Mouse (Mus musculus) cerebellum, adult 2 months (tissue): ENCODE results near the gene Plxdc1. TPM values are rescaled to one million over a fixed set of nuclear protein-coding genes. Genes with fewer than 3 reads are reported as not detected.

ENCODE experiments used
- DNase-seq, 2 experiments: peaks; one replicate each; pipeline ENCODE4 v3.0.0; 2021
- H3K27ac ChIP-seq: fragments of 200-500 bp; 2 replicates; pipeline ENCODE4 v1.5.1; 2012; ENCODE audit warnings: low read length, control low read depth, inconsistent platforms; ENCODE audit not compliant: insufficient read depth
- H3K27me3 ChIP-seq: fragments of 200-500 bp; 2 replicates; pipeline ENCODE4 v1.6.1; 2012; ENCODE audit warnings: inconsistent platforms, mild to moderate bottlenecking, low read length, moderate library complexity; ENCODE audit not compliant: control insufficient read depth, insufficient read depth
- H3K4me1 ChIP-seq: fragments of 200-500 bp; 2 replicates; pipeline ENCODE4 v1.6.1; 2011; ENCODE audit warnings: low read length; ENCODE audit not compliant: control insufficient read depth, insufficient read depth
- H3K4me3 ChIP-seq: fragments of 200-500 bp; replicated peaks from 2 replicates; pipeline ENCODE3; 2011; ENCODE audit warnings: mild to moderate bottlenecking, low read depth, low read length, control low read depth; ENCODE audit not compliant: insufficient read depth
- CTCF ChIP-seq: fragments of 200-500 bp; IDR thresholded peaks from 2 replicates; pipeline ENCODE4 v1.5.1; 2011; ENCODE audit warnings: low read depth, mild to moderate bottlenecking, control low read depth, low read length, moderate library complexity, borderline replicate concordance; ENCODE audit not compliant: insufficient read depth
- POLR2A ChIP-seq: fragments of 200-500 bp; IDR thresholded peaks from 2 replicates; pipeline ENCODE4 v1.6.1; 2011; ENCODE audit warnings: low read length, control low read depth, borderline replicate concordance; ENCODE audit not compliant: insufficient read depth
- WGBS: fragments of 180-500 bp; shearing (Covaris S2); methylation state at CpG from one replicate; pipeline ENCODE4 v1.1.7; 2018; 5-methylcytosine and 5-hydroxymethylcytosine counted together
- polyA plus RNA-seq: library from polyadenylated mRNA; depleted of rRNA; stranded (reverse); fragments of >200 nt; gene quantifications from 2 replicates; pipeline ENCODE4 v1.2.3, GENCODE M21; 2012

Plxdc1 gene
- polyA plus RNA-seq, 1 experiment: 46.2 TPM

DNA sequence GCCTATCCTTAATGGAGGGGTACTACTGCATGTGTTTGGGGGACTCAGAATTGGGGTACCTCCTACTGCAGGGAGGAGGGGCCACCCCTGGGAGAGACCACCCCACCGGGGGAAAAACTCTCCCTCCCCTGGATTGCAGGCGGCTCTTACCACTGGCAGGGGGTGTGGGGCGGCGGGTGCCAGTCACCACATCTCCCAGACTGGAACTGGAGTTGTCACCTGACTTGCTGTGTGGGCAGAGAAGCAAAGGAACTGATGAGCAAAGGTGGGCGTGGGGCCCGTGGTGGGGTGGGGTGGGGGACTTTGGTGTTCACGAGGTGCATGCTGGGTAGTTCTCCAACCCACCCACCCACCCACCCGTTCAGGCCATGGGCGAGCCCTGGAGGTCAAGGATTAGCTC is 25.5 kb upstream of the Plxdc1 start:
- Histone ChIP-seq H3K4me1 (no peaks in the 10 kb centered on the region), H3K27me3 (no peaks in the 10 kb centered on the region), H3K27ac (no peak overlapping the region), H3K4me3 (no peak overlapping the region)
- no peak for DNase-seq
- TF ChIP-seq POLR2A (no peak), CTCF (no peak)
- 68% methylated on average over 9 of the region's 9 CpGs for WGBS

DNA sequence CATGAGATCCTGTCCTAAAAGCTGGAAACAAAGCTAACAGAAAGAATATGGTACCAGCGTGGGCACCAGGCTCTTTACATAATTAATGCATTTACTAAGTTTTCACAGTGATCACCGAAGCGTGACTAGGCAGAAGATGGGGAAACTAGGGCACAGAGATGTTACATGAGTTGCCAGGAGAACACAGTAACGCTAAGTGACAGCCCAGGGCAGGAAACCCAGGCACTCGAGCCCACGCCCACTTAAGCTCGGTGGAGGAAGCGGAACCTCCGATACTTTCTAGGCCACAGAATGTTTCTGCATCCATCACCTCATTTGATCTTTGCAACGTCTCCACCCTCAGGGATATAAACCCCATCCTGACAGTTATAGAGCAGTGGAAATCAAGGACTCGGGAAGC is 21.8 kb upstream of the Plxdc1 start:
- Histone ChIP-seq H3K4me1 (peaks cover 6% of the 10 kb centered on the region; the same call in 1 of the 2 replicates), H3K4me3 (no peak overlapping the region), H3K27me3 (no peaks in the 10 kb centered on the region), H3K27ac (no peak overlapping the region)
- no peak for TF ChIP-seq CTCF
- 75% methylated on average over 11 of the region's 11 CpGs for WGBS
- DNase-seq: no peak

DNA sequence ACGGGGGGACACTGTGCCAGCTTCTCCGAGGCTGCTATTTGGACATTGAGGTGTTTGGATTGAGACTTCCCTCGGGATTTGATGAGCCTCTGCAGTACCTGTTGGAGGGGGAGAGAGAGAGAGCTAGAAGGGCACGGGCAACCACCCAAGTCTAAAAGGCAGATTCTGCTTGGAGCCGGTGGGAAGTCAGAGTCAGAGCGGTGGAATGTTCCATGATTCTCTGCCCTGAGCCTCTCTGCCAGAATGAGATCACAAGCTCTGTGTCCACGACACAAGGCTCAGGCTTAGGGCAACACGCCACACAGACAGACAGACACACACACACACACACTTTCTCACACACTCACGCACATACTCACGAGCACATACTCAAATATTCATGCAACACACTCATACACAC is 19.4 kb upstream of the Plxdc1 start:
- Histone ChIP-seq H3K27ac (no peak overlapping the region), H3K4me1 (peaks cover 6% of the 10 kb centered on the region; the same call in 1 of the 2 replicates), H3K27me3 (no peaks in the 10 kb centered on the region), H3K4me3 (no peak overlapping the region)
- DNase-seq: peak in 1 of 2 experiments; percentile 20
- TF ChIP-seq POLR2A: no peak
- TF ChIP-seq CTCF: no peak
- 49% methylated on average over 10 of the region's 10 CpGs for WGBS

DNA sequence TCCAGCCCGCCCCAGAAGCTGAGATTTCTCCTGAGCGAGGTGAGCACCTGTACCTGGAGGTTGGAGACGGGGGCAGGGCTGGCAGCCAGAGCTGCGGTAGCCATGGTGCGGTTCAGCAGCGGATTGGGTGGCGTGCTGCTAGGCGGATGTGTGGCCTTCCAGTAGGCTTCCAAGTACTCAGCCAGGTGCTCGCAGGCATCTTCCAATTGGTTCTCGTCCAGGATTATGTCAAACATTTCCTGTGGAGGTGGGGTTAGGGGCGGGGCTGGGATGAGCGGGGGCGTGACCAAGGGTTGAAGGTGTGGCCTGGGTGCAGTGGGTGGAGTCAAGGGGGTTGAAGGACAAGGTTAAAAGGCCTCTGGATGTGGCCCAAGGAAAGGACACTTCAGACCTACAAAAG is 18.8 kb upstream of the Plxdc1 start:
- TF ChIP-seq POLR2A (no peak), CTCF (no peak)
- peak in 1 of 2 experiments; percentile 21 for DNase-seq
- Histone ChIP-seq H3K27me3 (no peaks in the 10 kb centered on the region), H3K4me1 (peaks cover 6% of the 10 kb centered on the region; the same call in 1 of the 2 replicates), H3K27ac (no peak overlapping the region), H3K4me3 (no peak overlapping the region)
- WGBS: 72% methylated on average over 13 of the region's 13 CpGs

DNA sequence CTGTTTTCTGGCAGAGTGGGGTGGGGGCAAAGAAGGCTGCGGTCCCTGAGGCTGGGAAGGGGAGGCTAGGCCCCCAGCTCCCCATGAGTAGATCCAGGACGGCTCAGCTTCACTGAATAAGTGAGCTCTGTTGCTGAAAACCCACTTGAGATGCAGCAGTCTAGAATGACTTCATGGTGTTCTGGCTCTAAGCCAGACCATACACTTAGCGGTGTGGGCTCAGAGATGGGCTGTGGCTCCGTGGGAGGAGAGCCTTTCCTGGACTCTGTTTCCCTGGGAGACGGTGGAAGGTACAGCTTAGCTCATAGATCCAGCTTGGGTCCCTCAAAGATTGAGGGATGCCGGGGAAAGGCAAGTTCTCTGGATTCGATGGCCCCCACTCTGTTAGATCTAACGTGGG is 17.9 kb upstream of the Plxdc1 start:
- no peak for DNase-seq
- 72% methylated on average over 8 of the region's 8 CpGs for WGBS
- no peak overlapping the region for H3K4me3 ChIP-seq
- H3K27ac ChIP-seq: no peak overlapping the region
- TF ChIP-seq POLR2A (no peak), CTCF (no peak)
- H3K27me3 ChIP-seq: no peaks in the 10 kb centered on the region
- peaks cover 6% of the 10 kb centered on the region for H3K4me1 ChIP-seq

DNA sequence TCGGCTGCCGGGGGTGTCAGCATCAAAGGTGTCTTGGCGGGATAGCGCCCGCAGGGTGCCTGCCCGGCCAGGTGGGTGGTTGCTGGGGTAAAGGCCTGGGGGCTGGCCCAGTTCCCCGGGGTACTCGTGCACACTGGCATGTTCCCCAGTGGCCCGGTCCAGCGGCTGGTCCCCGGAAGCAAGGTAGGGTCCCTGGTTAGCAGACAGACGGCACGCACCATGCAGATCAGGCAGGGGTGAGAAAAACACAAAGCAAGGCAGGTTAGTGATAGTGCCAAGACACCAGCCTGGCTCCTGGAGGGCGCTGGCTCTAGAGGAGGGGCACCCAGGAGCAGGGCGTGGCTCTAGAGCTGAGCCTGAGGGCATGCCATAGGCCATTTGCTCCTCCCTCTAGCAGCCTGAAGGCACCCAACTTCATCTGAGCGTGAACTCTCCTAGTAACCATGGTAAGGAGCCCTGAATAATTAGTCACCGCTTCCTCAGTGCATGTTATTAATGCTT is 17.0 kb upstream of the Plxdc1 start:
- peak in 1 of 2 experiments; percentile 21 for DNase-seq
- WGBS: 67% methylated on average over 17 of the region's 17 CpGs
- H3K27me3 ChIP-seq: no peaks in the 10 kb centered on the region
- H3K27ac ChIP-seq: no peak overlapping the region
- H3K4me3 ChIP-seq: no peak overlapping the region
- TF ChIP-seq POLR2A: no peak
- no peak for TF ChIP-seq CTCF
- H3K4me1 ChIP-seq: peaks cover 6% of the 10 kb centered on the region

DNA sequence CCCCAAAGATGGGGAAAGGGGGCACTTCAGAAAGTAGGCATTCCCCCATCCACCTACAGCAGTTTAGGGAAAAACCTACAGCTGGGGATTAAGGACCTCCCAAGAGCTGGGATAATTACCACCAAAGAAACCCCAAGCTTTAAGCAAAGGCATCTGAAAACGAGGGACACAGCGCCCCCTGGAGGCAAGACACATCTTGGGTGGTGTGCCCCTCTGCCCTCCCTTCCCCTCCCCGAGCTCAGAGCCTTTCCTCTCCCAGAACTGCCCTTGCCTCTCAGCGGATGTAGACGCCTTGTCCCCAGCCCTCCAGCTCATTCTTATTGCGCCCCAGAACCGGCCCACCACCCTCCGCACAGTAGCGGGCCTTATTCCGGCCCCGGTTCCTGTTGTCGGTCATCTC is 16.4 kb upstream of the Plxdc1 start:
- WGBS: 30% methylated on average over 12 of the region's 12 CpGs
- Histone ChIP-seq H3K27ac (no peak overlapping the region), H3K27me3 (no peaks in the 10 kb centered on the region), H3K4me3 (no peak overlapping the region), H3K4me1 (peaks cover 6% of the 10 kb centered on the region)
- TF ChIP-seq POLR2A (no peak), CTCF (peak; percentile 86)
- DNase-seq: peak; percentile 61 to 77

DNA sequence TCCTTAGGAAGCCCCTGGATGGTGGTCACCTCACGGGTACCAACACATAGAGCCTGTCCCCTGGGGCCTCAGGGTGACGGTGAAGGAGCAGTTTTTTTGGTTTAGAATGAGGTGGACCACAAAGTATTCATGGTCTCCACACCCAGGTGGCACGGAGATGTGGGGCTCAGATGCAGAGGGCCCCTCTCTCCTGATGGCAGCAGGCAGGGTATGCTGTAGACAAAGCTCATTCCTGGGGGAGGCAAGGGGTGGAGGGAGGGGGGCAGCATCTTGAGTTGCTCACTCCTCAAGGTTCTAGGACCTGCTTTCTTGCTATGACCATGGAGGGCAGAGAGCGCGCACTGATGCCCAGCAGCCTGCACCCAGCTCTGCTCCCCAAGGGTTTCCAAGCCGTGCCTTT is 15.7 kb upstream of the Plxdc1 start:
- WGBS: 73% methylated on average over 6 of the region's 6 CpGs
- no peak for TF ChIP-seq CTCF
- no peak for TF ChIP-seq POLR2A
- no peaks in the 10 kb centered on the region for H3K27me3 ChIP-seq
- no peak overlapping the region for H3K4me3 ChIP-seq
- peaks cover 6% of the 10 kb centered on the region for H3K4me1 ChIP-seq
- no peak for DNase-seq
- no peak overlapping the region for H3K27ac ChIP-seq
